Mouse (Mus musculus) liver, embryonic 14.5 days (tissue): Measurements from ENCODE around the gene Vmn2r12.

Source experiments
- CTCF ChIP-seq: IDR thresholded peaks from 2 replicates; pipeline ENCODE4 v1.5.1; 2016; ENCODE audit warnings: antibody characterized with exemption, low read depth, control low read depth
- EP300 ChIP-seq: IDR thresholded peaks from 2 replicates; pipeline ENCODE4 v1.6.1; 2016; ENCODE audit warnings: antibody characterized with exemption, low read depth

DNA sequence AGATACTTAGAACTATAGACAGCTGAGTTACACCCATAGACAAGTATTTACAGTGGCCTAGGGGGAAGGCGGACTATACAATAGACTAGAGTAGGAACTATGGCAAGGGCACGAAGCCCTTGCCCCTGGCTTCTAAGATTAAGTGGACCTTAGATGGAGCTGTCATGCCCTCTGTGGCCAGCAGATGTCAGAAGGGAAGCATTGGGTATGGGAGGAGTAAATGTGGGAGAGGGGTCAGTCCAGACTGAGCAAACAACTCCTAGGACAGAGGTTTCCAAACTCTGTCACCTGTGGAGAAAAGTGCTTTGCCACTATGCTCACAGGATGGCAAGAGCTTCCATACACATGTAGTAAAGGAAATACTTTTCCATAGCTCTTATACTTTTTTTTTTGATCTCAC lies 41.8 kb upstream of the Vmn2r12 start:
- TF ChIP-seq EP300 (no peak), CTCF (no peak)
